Mouse (Mus musculus) neural tube, embryonic 12.5 days (tissue): ENCODE data around the gene Jsrp1. TPM values are rescaled to one million over a fixed set of nuclear protein-coding genes. Genes with fewer than 3 reads are reported as not detected.
"Not testable (repeated sequence)": the region's sequence is repeated elsewhere in the genome, so short reads cannot be mapped to it uniquely, and the experiment has no call there.

Experiments used
- ATAC-seq: fragments of 200-750 bp; cut with Nextera tagmentation; 2 replicates; pipeline ENCODE4 v1.8.0; 2017; ENCODE audit warnings: low read depth, mild to moderate bottlenecking, moderate TSS enrichment, moderate library complexity; ENCODE audit not compliant: low FRiP score
- H3K27ac ChIP-seq: fragments of 300-500 bp; sonication (generic); 2 replicates; pipeline ENCODE4 v1.5.1; 2016
- H3K27me3 ChIP-seq: fragments of 300-500 bp; sonication (generic); replicated peaks from 2 replicates; pipeline ENCODE4 v1.6.1; 2016; ENCODE audit warnings: mild to moderate bottlenecking
- H3K36me3 ChIP-seq: fragments of 300-500 bp; sonication (generic); 2 replicates; pipeline ENCODE4 v1.6.1; 2016; ENCODE audit warnings: mild to moderate bottlenecking
- H3K4me1 ChIP-seq: fragments of 300-500 bp; sonication (generic); 2 replicates; pipeline ENCODE4 v1.6.1; 2016
- H3K4me2 ChIP-seq: fragments of 300-500 bp; sonication (generic); replicated peaks from 2 replicates; pipeline ENCODE4 v1.6.1; 2016; ENCODE audit warnings: mild to moderate bottlenecking
- H3K4me3 ChIP-seq: fragments of 300-500 bp; sonication (generic); 2 replicates; pipeline ENCODE4 v1.5.1; 2016
- H3K9ac ChIP-seq: fragments of 300-500 bp; sonication (generic); 2 replicates; pipeline ENCODE4 v1.6.1; 2016; ENCODE audit warnings: mild to moderate bottlenecking
- H3K9me3 ChIP-seq: fragments of 300-500 bp; sonication (generic); 2 replicates; pipeline ENCODE4 v1.6.1; 2016; ENCODE audit warnings: mild to moderate bottlenecking
- WGBS: fragments of 180-500 bp; shearing (Covaris S2); methylation state at CpG from one replicate; pipeline ENCODE4 v1.1.7; 2016; 5-methylcytosine and 5-hydroxymethylcytosine counted together
- polyA plus RNA-seq: library from polyadenylated mRNA; unstranded; fragments of >200 nt; fragmentation: Nextera tagmentation; extraction: Ambion mirVana; gene quantifications from 2 replicates; pipeline ENCODE4 v1.2.1, GENCODE M21; 2016

The Jsrp1 gene
- polyA plus RNA-seq, 1 experiment from 2014 or later = 1.6 TPM

DNA sequence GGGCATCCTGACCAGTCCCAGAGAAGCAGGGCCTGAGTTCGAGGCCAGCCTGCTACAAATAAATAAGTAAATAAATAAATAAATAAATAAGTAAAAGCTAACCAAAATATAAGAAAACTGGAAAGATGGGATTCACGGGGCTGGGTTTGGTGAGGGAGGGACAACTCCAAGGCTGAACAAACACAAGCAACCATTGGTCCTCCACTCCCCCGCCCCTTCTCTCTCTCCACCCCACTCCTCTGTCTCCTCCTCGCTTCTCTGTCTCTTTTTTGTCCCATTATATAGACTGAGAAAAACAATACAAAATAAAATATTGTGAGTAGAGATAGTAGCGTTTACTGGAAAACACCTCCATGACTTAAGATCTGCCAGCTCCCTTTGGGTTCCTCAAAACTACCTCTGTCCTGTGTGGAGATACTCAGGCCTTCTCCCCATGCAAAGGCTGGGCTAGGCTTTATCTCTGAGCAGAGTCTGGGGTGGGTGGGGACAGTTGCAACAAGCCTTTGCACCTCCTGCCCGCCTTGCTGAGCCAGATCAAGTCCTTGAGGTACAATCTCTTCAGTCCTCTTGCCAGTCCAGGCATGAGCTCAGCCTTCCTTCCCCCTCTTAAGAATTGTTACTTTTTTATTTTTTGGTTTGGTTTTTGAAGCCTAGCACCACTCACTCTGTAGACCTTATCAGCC lies 5.4 kb upstream of the Jsrp1 start:
- no peak overlapping the region for H3K27ac ChIP-seq
- H3K9me3 ChIP-seq = no peaks in the 10 kb centered on the region
- no peak overlapping the region for H3K4me3 ChIP-seq
- H3K9ac ChIP-seq = no peak overlapping the region
- no peaks in the 10 kb centered on the region for H3K27me3 ChIP-seq
- no peaks in the 10 kb centered on the region for H3K36me3 ChIP-seq
- no peak for ATAC-seq
- H3K4me1 ChIP-seq = no peaks in the 10 kb centered on the region
- H3K4me2 ChIP-seq = no peak overlapping the region
- 62% methylated on average over 6 of the region's 6 CpGs for WGBS

- H3K4me1 ChIP-seq, H3K9me3 ChIP-seq, H3K27me3 ChIP-seq, H3K27ac ChIP-seq, H3K36me3 ChIP-seq, H3K4me3 ChIP-seq, H3K4me2 ChIP-seq, ATAC-seq, H3K9ac ChIP-seq: not testable (repeated sequence)
- WGBS = 85% methylated on average over 7 of the region's 7 CpGs
Measured at GRCm38 (mm10) chr10:80817955-80818354, 4.7 kb upstream of the Jsrp1 start.

DNA sequence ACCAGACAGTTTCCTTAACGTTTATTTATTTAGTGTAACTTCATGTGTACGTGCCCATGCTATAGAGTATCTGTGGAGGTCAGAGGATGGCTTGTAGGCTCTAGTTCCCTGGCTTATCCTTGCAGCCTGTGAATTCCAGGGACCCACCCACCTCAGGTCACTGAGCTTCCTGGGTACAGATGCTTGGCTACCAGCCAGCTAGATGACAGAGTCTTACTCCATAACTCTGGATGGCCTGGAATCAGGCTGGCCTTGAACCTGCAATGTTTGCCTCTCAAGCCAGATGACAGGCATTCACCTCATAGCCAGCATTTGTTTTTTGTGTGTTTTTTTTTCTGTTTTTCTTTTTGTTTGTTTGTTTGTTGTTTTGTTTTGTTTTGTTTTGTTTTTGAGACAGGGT lies 3.9 kb upstream of the Jsrp1 start:
- Histone ChIP-seq H3K36me3 (no peaks in the 10 kb centered on the region), H3K4me2 (no peak overlapping the region), H3K4me1 (no peaks in the 10 kb centered on the region), H3K9me3 (no peaks in the 10 kb centered on the region), H3K27me3 (no peaks in the 10 kb centered on the region), H3K4me3 (no peak overlapping the region), H3K27ac (no peak overlapping the region), H3K9ac (no peak overlapping the region)
- 71% methylated on average over 2 of the region's 2 CpGs for WGBS
- no peak for ATAC-seq

- not testable (repeated sequence) for H3K9me3 ChIP-seq, H3K36me3 ChIP-seq, H3K27me3 ChIP-seq, H3K4me1 ChIP-seq, H3K27ac ChIP-seq, ATAC-seq, H3K9ac ChIP-seq, H3K4me3 ChIP-seq, H3K4me2 ChIP-seq
- WGBS = 80% methylated on average over 3 of the region's 3 CpGs
Measured at GRCm38 (mm10) chr10:80816303-80816702, 3.0 kb upstream of the Jsrp1 start.

DNA sequence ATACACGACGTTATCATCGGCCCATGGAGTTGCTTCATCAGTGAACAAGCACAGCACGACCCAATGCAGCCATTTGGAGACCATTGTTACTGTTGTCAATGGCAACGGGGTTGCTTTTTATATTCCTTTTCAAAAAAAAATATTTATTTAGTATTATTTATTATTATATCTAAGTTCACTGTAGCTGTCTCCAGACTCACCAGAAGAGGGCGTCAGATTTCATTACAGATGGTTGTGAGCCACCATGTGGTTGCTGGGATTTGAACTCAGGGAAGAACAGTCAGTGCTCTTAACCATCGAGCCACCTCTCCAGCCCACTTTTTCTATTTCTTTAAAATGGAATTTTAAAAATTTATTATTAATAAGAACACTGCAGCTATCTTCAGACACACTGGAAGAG lies 1.5 kb upstream of the Jsrp1 start:
- Histone ChIP-seq H3K4me3 (no peak overlapping the region), H3K27ac (no peak overlapping the region), H3K36me3 (no peaks in the 10 kb centered on the region), H3K9ac (no peak overlapping the region), H3K27me3 (peaks cover 9% of the 10 kb centered on the region), H3K4me1 (peaks cover 7% of the 10 kb centered on the region), H3K4me2 (no peak overlapping the region), H3K9me3 (no peaks in the 10 kb centered on the region)
- WGBS = 66% methylated on average over 7 of the region's 7 CpGs
- no peak for ATAC-seq

DNA sequence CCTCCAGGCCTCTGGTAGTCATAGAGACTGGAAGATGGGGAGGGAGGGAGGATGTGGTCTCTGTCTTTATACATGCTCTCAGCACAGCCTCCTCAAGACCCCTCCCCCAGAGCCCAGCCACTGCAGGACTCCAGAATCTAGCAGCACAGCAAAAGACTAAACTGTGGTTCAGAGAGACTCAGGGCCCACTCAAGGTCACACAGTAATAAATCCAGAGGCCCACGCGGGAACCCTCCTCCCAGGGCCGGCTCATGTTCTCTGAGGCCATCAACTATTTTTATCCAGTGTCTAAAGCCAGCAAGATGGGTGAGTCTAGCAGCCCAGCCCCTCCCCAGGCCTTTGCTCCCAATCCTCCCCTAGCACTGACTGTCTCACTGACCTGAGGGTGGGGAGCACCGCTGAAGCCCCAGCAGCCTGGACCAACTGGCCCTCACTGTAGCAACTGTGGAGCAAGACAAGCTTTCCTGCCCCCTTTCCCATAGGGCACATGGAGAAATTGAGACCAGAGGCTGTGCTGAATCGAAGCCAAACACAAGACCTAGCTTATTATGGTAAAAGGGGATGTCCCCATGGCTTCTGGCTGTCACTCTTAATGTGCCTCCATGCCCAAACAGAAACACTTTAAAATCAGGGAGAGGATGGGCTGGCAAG lies 782 bp downstream of the Jsrp1 start:
- Histone ChIP-seq H3K36me3 (no peaks in the 10 kb centered on the region), H3K9me3 (no peaks in the 10 kb centered on the region), H3K4me1 (peaks cover 24% of the 10 kb centered on the region), H3K9ac (no peak overlapping the region), H3K27ac (no peak overlapping the region), H3K4me2 (no peak overlapping the region), H3K27me3 (peaks cover 24% of the 10 kb centered on the region), H3K4me3 (no peak overlapping the region)
- 66% methylated on average over 5 of the region's 5 CpGs for WGBS
- ATAC-seq = no peak

DNA sequence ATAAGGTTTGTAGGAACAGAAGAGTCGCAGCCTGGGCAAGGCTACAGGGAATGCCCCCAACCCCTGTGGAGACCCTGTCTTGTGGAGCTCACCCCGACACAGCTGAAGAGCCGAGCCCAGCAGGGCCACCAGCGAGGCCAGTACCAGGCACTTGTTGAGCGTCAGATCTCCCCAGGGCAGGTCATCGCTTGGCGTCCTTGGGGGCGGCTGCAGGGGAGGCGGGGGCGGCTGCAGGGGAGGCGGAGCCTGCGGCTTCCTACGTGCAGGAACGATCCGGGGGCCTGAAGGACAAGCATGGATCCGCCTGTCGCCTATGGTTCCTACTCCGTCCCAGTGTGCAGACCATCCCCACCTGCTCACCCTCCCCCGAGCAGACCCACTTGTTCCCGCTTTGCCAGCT lies 3.2 kb downstream of the Jsrp1 start:
- no peak for ATAC-seq
- 3% methylated on average over 20 of the region's 20 CpGs for WGBS
- Histone ChIP-seq H3K9ac (no peak overlapping the region), H3K27me3 (peaks cover 36% of the 10 kb centered on the region), H3K36me3 (peaks cover 4% of the 10 kb centered on the region), H3K27ac (no peak overlapping the region), H3K4me3 (0 out of 2 replicates have a peak overlapping the region, but pooled peaks have one; percentile 5), H3K9me3 (no peaks in the 10 kb centered on the region), H3K4me1 (peaks cover 41% of the 10 kb centered on the region), H3K4me2 (peak overlapping the region; percentile 33; the same call in 1 of the 2 replicates)

DNA sequence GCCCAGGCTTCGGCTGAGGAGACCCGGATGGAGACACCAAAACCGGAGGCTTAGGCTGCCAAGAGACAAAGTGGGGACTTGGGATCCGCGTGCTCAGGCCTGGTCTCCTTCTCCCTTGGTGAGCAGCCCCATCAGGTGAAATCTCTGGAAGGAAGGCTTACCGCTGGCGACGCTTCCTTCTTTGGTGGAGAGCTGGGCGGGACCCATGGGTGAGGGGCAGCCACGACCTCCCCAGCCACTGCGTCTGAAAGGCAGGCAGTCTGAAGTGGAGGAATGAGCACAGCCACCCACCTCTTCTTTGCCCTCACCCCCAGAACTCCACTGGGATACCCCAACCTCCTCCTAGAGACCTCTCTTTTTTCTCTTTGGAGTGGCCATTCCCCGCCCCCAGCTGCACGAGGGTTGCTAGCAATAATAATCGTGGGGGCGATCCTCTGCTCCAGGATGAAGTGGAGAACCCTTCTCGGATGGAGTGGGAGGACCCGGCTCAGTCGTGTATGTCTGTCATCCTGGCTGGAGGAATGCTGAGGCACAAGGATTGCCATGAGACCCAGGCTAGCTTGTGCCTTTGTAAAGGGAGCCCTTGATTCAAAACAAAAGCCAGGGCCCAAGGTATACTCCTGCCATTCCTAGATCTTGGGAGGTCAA lies 4.2 kb downstream of the Jsrp1 start:
- WGBS = 7% methylated on average over 18 of the region's 18 CpGs
- Histone ChIP-seq H3K9me3 (no peaks in the 10 kb centered on the region), H3K27ac (no peak overlapping the region), H3K4me2 (peak overlapping the region; percentile 99), H3K36me3 (peaks cover 14% of the 10 kb centered on the region), H3K4me3 (peak overlapping the region; percentile 15; the same call in 1 of the 2 replicates), H3K27me3 (peaks cover 39% of the 10 kb centered on the region), H3K4me1 (peaks cover 41% of the 10 kb centered on the region), H3K9ac (0 out of 2 replicates have a peak overlapping the region, but pooled peaks have one; percentile 33)
- ATAC-seq = no peak

DNA sequence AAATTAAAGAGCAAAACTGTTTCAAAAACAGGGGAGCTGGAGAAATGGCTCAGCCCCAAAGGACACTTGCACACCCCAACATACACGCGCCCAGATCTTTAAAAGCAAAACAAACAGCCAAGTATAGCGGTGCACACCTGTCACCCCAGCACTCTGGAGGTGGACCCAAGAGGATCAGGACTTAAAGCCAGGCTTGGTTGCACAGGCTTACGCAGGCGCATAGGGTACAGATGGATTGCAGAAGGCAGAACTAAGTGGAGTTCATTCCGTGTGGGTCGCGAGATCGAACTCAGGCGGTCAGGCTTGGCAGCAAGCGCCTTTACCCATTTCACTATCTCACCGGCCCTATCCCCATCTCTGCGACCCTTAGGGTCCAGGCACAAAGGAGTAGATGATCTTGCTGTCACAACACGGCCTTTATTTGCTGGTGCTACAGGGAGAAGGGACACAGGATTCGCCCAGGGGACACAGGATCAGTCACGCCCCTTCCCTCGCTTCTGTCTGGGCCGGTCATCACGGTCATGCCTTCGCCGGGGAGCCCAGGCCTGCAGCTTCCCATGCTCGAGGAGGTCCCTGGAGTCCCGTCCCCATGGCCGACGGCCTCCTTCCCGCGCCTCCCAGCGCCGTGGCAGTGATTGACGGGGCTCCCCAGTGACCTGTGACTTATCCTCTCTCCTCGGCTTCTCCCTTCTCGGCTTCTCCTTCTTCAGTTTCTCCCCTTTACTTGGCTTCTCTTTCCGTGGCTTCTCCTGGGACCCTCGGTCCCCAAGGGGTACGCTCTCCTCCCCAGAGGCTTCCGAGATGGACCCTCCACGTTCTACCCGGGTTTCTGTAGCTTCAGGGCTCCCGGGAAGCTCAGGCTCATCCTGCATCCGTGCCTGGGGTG lies 5.0 kb downstream of the Jsrp1 start:
- peaks cover 39% of the 10 kb centered on the region for H3K27me3 ChIP-seq

GRCm38 (mm10) chr10:80807057-80807627 lies 6.2 kb downstream of the Jsrp1 start:
- Histone ChIP-seq H3K4me3 (peak overlapping the region; percentile 48), H3K36me3 (peaks cover 34% of the 10 kb centered on the region), H3K4me2 (peak overlapping the region; percentile 99), H3K27me3 (peaks cover 39% of the 10 kb centered on the region), H3K4me1 (peaks cover 41% of the 10 kb centered on the region), H3K9ac (peak overlapping the region; percentile 71), H3K27ac (peak overlapping the region; percentile 75; the same call in 1 of the 2 replicates), H3K9me3 (no peaks in the 10 kb centered on the region)
- under 1% methylated on average over 58 of the region's 58 CpGs for WGBS
- peak; percentile 76 for ATAC-seq

More for the DNA sequence above, 5.0 kb downstream of the Jsrp1 start:
- H3K4me1 ChIP-seq = peaks cover 41% of the 10 kb centered on the region
- ATAC-seq = no peak
- peak overlapping the region; percentile 33; the same call in 1 of the 2 replicates for H3K9ac ChIP-seq
- peak overlapping the region; percentile 15; the same call in 1 of the 2 replicates for H3K4me3 ChIP-seq
- no peak overlapping the region for H3K27ac ChIP-seq
- peak overlapping the region; percentile 99 for H3K4me2 ChIP-seq
- no peaks in the 10 kb centered on the region for H3K9me3 ChIP-seq
- H3K36me3 ChIP-seq = peaks cover 22% of the 10 kb centered on the region
- 17% methylated on average over 40 of the region's 40 CpGs for WGBS

GRCm38 (mm10) chr10:80806341-80807056 lies 6.8 kb downstream of the Jsrp1 start:
- no peak for ATAC-seq
- H3K4me2 ChIP-seq = peak overlapping the region; percentile 99
- WGBS = 40% methylated on average over 34 of the region's 34 CpGs
- H3K36me3 ChIP-seq = peaks cover 40% of the 10 kb centered on the region
- H3K9ac ChIP-seq = peak overlapping the region; percentile 71
- H3K4me3 ChIP-seq = peak overlapping the region; percentile 48
- peaks cover 39% of the 10 kb centered on the region for H3K27me3 ChIP-seq
- H3K9me3 ChIP-seq = no peaks in the 10 kb centered on the region
- H3K4me1 ChIP-seq = peaks cover 41% of the 10 kb centered on the region
- H3K27ac ChIP-seq = peak overlapping the region; percentile 75; the same call in 1 of the 2 replicates
